Mouse (Mus musculus) intestine, postnatal 0 days (tissue): ENCODE data around the gene Camsap1. TPM values are rescaled to one million over a fixed set of nuclear protein-coding genes. Genes with fewer than 3 reads are reported as not detected.

Experiments
- ATAC-seq: fragments of 200-750 bp; cut with Nextera tagmentation; 2 replicates; pipeline ENCODE4 v1.8.0; 2017; ENCODE audit warnings: mild to moderate bottlenecking, moderate TSS enrichment, moderate library complexity
- H3K27ac ChIP-seq: fragments of 300-500 bp; sonication (generic); 2 replicates; pipeline ENCODE4 v1.5.1; 2014; ENCODE audit warnings: mild to moderate bottlenecking, low read depth, low read length, moderate library complexity
- H3K27me3 ChIP-seq: fragments of 300-500 bp; sonication (generic); replicated peaks from 2 replicates; pipeline ENCODE4 v1.6.1; 2014; ENCODE audit warnings: low read length, mixed read lengths; ENCODE audit not compliant: control insufficient read depth, insufficient read depth
- H3K36me3 ChIP-seq: fragments of 300-500 bp; sonication (generic); 2 replicates; pipeline ENCODE4 v1.6.1; 2014; ENCODE audit warnings: mild to moderate bottlenecking, moderate library complexity; ENCODE audit not compliant: control insufficient read depth, insufficient read depth
- H3K4me1 ChIP-seq: fragments of 300-500 bp; sonication (generic); replicated peaks from 2 replicates; pipeline ENCODE4 v1.6.1; 2014; ENCODE audit warnings: antibody characterized with exemption, low read length, mixed read lengths; ENCODE audit not compliant: control insufficient read depth, insufficient read depth
- H3K4me2 ChIP-seq: fragments of 300-500 bp; sonication (generic); replicated peaks from 2 replicates; pipeline ENCODE4 v1.6.1; 2014; ENCODE audit warnings: low read depth, mild to moderate bottlenecking, moderate library complexity
- H3K4me3 ChIP-seq: fragments of 300-500 bp; sonication (generic); 2 replicates; pipeline ENCODE4 v1.5.1; 2014; ENCODE audit warnings: low read depth, low read length
- H3K9ac ChIP-seq: fragments of 300-500 bp; sonication (generic); 2 replicates; pipeline ENCODE4 v1.6.1; 2014; ENCODE audit warnings: mild to moderate bottlenecking, low read depth, low read length
- H3K9me3 ChIP-seq: fragments of 300-500 bp; sonication (generic); 2 replicates; pipeline ENCODE4 v1.6.1; 2016; ENCODE audit warnings: mixed run types; ENCODE audit not compliant: control insufficient read depth
- CTCF ChIP-seq: sonication (generic); IDR thresholded peaks from 2 replicates; pipeline ENCODE4 v1.5.1; 2016; ENCODE audit warnings: low read depth, mild to moderate bottlenecking, control low read depth, antibody characterized with exemption, moderate library complexity
- WGBS: fragments of 180-500 bp; shearing (Covaris S2); extraction: QIAGEN DNeasy Blood & Tissue Kit; methylation state at CpG from one replicate; pipeline ENCODE4 v1.1.7; 2014; 5-methylcytosine and 5-hydroxymethylcytosine counted together
- polyA plus RNA-seq: library from polyadenylated mRNA; unstranded; fragments of >200 nt; fragmentation: Nextera tagmentation; extraction: Ambion mirVana; gene quantifications from 2 replicates; pipeline ENCODE4 v1.2.1, GENCODE M21; 2015

Gene Camsap1
- polyA plus RNA-seq, 1 experiment from 2014 or later = 3.5 TPM

DNA sequence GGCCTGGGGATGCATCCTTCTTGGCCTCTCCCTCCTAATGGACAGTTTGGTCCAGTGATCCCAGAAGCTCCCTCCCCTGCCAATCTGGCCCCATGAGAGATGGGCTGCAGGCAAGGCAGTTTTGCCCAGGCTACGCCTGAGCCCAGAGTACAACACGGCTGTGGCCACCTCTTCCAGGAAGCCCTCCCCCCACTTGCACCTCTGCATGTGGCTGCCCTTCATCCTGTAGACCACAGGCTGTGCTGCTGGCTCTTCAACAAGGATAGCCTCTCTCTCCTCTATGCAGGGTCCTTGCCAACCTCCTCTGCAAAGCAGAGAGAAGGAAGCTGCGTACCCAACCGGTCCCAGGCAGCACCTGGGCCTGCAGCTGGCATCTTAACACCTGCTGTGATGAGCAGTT is 104.0 kb downstream of the Camsap1 start:
- H3K27me3 ChIP-seq = peaks cover 20% of the 10 kb centered on the region
- H3K4me1 ChIP-seq = no peaks in the 10 kb centered on the region
- ATAC-seq = no peak
- H3K4me2 ChIP-seq = no peak overlapping the region
- no peak overlapping the region for H3K4me3 ChIP-seq
- no peak for TF ChIP-seq CTCF
- no peak overlapping the region for H3K27ac ChIP-seq
- 62% methylated on average over 4 of the region's 4 CpGs for WGBS
- H3K36me3 ChIP-seq = no peaks in the 10 kb centered on the region
- H3K9me3 ChIP-seq = no peaks in the 10 kb centered on the region
- no peak overlapping the region for H3K9ac ChIP-seq

DNA sequence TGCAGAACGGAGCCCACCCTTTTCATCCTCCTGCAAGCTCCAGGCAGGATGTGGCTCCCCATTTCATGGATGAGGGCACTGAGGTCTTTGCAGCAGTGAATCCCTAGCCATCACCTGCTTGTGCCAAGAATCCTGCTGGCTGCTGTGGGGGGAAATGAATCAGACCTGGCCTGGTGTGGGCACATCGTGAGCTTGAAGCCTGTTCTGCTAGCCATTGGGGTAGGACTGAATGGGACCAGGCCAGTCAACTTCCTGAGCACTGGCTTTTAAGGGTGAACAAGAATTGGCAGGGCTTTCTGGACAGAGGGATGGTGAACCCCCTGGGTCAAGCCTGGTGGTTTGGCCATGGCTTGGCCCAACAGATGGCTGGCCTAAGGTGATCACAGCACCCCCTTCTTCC is 104.6 kb downstream of the Camsap1 start:
- no peak for TF ChIP-seq CTCF
- no peaks in the 10 kb centered on the region for H3K4me1 ChIP-seq
- H3K9ac ChIP-seq = no peak overlapping the region
- no peak overlapping the region for H3K27ac ChIP-seq
- H3K27me3 ChIP-seq = peaks cover 20% of the 10 kb centered on the region
- H3K4me3 ChIP-seq = no peak overlapping the region
- no peaks in the 10 kb centered on the region for H3K36me3 ChIP-seq
- H3K9me3 ChIP-seq = no peaks in the 10 kb centered on the region
- no peak overlapping the region for H3K4me2 ChIP-seq
- no peak for ATAC-seq
- WGBS = 72% methylated on average over 2 of the region's 2 CpGs

- WGBS = 3% methylated on average over 46 of the region's 49 CpGs
- H3K27ac ChIP-seq = no peak overlapping the region
- ATAC-seq = no peak
- peak overlapping the region; percentile 11; the same call in 1 of the 2 replicates for H3K4me3 ChIP-seq
- no peaks in the 10 kb centered on the region for H3K4me1 ChIP-seq
- peak overlapping the region; percentile 37 for H3K4me2 ChIP-seq
- H3K9ac ChIP-seq = 0 out of 2 replicates have a peak overlapping the region, but pooled peaks have one; percentile 3
- no peaks in the 10 kb centered on the region for H3K36me3 ChIP-seq
- no peak for TF ChIP-seq CTCF
- no peaks in the 10 kb centered on the region for H3K9me3 ChIP-seq
- H3K27me3 ChIP-seq = peaks cover 20% of the 10 kb centered on the region
Observed at GRCm38 (mm10) chr2:25877736-25878268, 105.3 kb downstream of the Camsap1 start.

- peaks cover 20% of the 10 kb centered on the region for H3K27me3 ChIP-seq
- TF ChIP-seq CTCF = no peak
- ATAC-seq = no peak
- H3K9me3 ChIP-seq = no peaks in the 10 kb centered on the region
- H3K4me3 ChIP-seq = no peak overlapping the region; the same call in 1 of the 2 replicates
- H3K36me3 ChIP-seq = no peaks in the 10 kb centered on the region
- no peak overlapping the region for H3K9ac ChIP-seq
- no peaks in the 10 kb centered on the region for H3K4me1 ChIP-seq
- peak overlapping the region; percentile 37 for H3K4me2 ChIP-seq
- H3K27ac ChIP-seq = no peak overlapping the region
- 32% methylated on average over 7 of the region's 7 CpGs for WGBS
Observed at GRCm38 (mm10) chr2:25877250-25877735, 105.8 kb downstream of the Camsap1 start.

Other genes starting within 250 kb of the Camsap1 start
- not detected in 2 replicates for gene Obp2b, start 246.3 kb downstream of the Camsap1 start, polyA plus RNA-seq
- gene Lcn3, start 217.7 kb downstream of the Camsap1 start, polyA plus RNA-seq = not detected in 2 replicates
- not detected in 2 replicates for gene Lcn11, start 206.3 kb downstream of the Camsap1 start, polyA plus RNA-seq
- gene Gm13539, start 201.0 kb downstream of the Camsap1 start, polyA plus RNA-seq = not detected in 2 replicates
- not detected in 2 replicates for gene Glt6d1, start 167.4 kb downstream of the Camsap1 start, polyA plus RNA-seq
- gene Lcn9, start 160.1 kb downstream of the Camsap1 start, polyA plus RNA-seq = not detected in 2 replicates
- not detected in 2 replicates for gene Sohlh1, start 136.0 kb downstream of the Camsap1 start, polyA plus RNA-seq
- 0.18 TPM in 2 replicates for gene Kcnt1, start 119.5 kb downstream of the Camsap1 start, polyA plus RNA-seq
- gene Ubac1, start 38.5 kb upstream of the Camsap1 start, polyA plus RNA-seq = 45.8 TPM in 2 replicates
- 14.1 and 14.2 TPM in 2 replicates for gene Nacc2, start 139.9 kb upstream of the Camsap1 start, polyA plus RNA-seq
- 0.10 TPM in 1 of 2 replicates, not detected in the other for gene Lhx3, start 225.0 kb upstream of the Camsap1 start, polyA plus RNA-seq